Mouse (Mus musculus) intestine, embryonic 14.5 days (tissue): Measurements from ENCODE around the gene Gm13030. TPM values are rescaled to one million over a fixed set of nuclear protein-coding genes. Genes with fewer than 3 reads are reported as not detected.

Source experiments
- ATAC-seq: fragments of 200-750 bp; cut with Nextera tagmentation; replicated peaks from 2 replicates; pipeline ENCODE4 v1.8.0; 2017; ENCODE audit warnings: low read depth, moderate number of reproducible peaks, moderate TSS enrichment, moderate library complexity; ENCODE audit not compliant: low FRiP score, low TSS enrichment
- DNase-seq: peaks from one replicate; pipeline ENCODE4 v3.0.0-alpha.2; 2018; ENCODE audit warnings: low spot score
- H3K27ac ChIP-seq: fragments of 300-500 bp; sonication (generic); 2 replicates; pipeline ENCODE4 v1.5.1; 2014; ENCODE audit warnings: low read depth, mild to moderate bottlenecking, control low read depth
- H3K27me3 ChIP-seq: fragments of 300-500 bp; sonication (generic); replicated peaks from 2 replicates; pipeline ENCODE4 v1.6.1; 2014; ENCODE audit warnings: low read length, control low read depth; ENCODE audit not compliant: control insufficient read depth, insufficient read depth
- H3K36me3 ChIP-seq: fragments of 300-500 bp; sonication (generic); 2 replicates; pipeline ENCODE4 v1.6.1; 2014; ENCODE audit warnings: low read length, control low read depth; ENCODE audit not compliant: control insufficient read depth, insufficient read depth
- H3K4me1 ChIP-seq: fragments of 300-500 bp; sonication (generic); replicated peaks from 2 replicates; pipeline ENCODE4 v1.6.1; 2014; ENCODE audit warnings: low read length, control low read depth, mixed read lengths; ENCODE audit not compliant: control insufficient read depth, insufficient read depth
- H3K4me2 ChIP-seq: fragments of 300-500 bp; sonication (generic); 2 replicates; pipeline ENCODE4 v1.6.1; 2014; ENCODE audit warnings: low read length
- H3K4me3 ChIP-seq: fragments of 300-500 bp; sonication (generic); 2 replicates; pipeline ENCODE4 v1.5.1; 2014; ENCODE audit warnings: low read depth, low read length, control low read depth, mixed read lengths
- H3K9ac ChIP-seq: fragments of 300-500 bp; sonication (generic); 2 replicates; pipeline ENCODE4 v1.6.1; 2014; ENCODE audit warnings: mild to moderate bottlenecking, low read length
- H3K9me3 ChIP-seq: fragments of 300-500 bp; sonication (generic); 2 replicates; pipeline ENCODE4 v1.6.1; 2016; ENCODE audit warnings: low read length, control low read depth; ENCODE audit not compliant: control insufficient read depth
- WGBS: fragments of 180-500 bp; shearing (Covaris S2); extraction: QIAGEN DNeasy Blood & Tissue Kit; methylation state at CpG from one replicate; pipeline ENCODE4 v1.1.7; 2014; 5-methylcytosine and 5-hydroxymethylcytosine counted together
- polyA plus RNA-seq: library from polyadenylated mRNA; unstranded; fragments of >200 nt; fragmentation: Nextera tagmentation; extraction: Ambion mirVana; gene quantifications from 2 replicates; pipeline ENCODE4 v1.2.1, GENCODE M21; 2014

Gm13030 gene
- polyA plus RNA-seq: not detected in 2 replicates

DNA sequence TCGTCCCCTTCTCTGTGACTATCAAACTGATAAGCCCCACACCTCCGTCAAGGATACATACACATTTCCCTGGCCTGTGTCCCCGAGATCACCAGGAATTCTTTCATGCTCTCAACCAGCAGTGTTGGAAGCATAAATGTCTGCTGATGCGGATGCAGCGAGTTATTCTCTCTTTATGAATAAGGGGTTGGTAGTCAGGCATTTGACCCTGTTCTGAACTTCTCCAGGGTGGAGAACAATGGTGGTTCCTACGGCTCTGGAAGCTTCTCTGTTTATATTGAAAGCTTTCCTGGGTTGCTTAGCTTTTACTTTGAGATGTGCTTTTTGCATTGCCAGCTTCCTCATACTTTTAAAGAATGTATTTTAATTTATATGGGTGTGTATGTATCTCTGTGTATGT is at the start of gene Gm13030:
Gene Gm13030, minus strand, starts transcription at position 101 of the 400 bp plus-strand sequence.
- no peak within 1 kb of the TSS for H3K9ac ChIP-seq
- H3K4me2 ChIP-seq: no peak within 1 kb of the TSS
- ATAC-seq: no peak
- DNase-seq: no peak
- H3K4me3 ChIP-seq: no peak within 1 kb of the TSS
- no peaks in the 10 kb centered on the region for H3K9me3 ChIP-seq
- no peak within 1 kb of the TSS for H3K27ac ChIP-seq
- no peaks in the 10 kb centered on the region for H3K36me3 ChIP-seq
- H3K27me3 ChIP-seq: no peaks in the 10 kb centered on the region
- H3K4me1 ChIP-seq: no peaks in the 10 kb centered on the region
- 75% methylated on average over 6 of the region's 6 CpGs for WGBS

DNA sequence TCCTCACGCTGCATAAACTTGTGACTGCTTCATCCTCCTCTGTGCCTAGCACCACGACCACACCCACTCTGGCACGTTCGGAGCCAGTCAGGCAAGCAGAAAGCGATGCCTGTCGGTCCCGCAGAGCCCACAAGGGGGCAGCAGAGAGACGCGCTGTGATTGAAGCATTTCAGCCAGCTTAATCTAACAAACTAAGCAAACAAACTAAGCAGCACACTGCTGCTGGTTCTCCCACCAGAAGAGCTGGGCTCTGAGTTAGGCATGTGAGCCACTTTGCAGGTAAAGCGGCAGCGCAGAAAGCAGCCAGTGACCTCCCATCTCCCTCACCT is 48.3 kb upstream of the Gm13030 start:
- ATAC-seq (peak; percentile 81), DNase-seq (peak; percentile 100)
- Histone ChIP-seq H3K9me3 (no peaks in the 10 kb centered on the region), H3K27me3 (no peaks in the 10 kb centered on the region), H3K4me2 (peak overlapping the region; percentile 42), H3K9ac (no peak overlapping the region), H3K36me3 (no peaks in the 10 kb centered on the region), H3K4me3 (no peak overlapping the region), H3K27ac (no peak overlapping the region), H3K4me1 (no peaks in the 10 kb centered on the region; the same call in 1 of the 2 replicates)
- 1% methylated on average over 11 of the region's 11 CpGs for WGBS

DNA sequence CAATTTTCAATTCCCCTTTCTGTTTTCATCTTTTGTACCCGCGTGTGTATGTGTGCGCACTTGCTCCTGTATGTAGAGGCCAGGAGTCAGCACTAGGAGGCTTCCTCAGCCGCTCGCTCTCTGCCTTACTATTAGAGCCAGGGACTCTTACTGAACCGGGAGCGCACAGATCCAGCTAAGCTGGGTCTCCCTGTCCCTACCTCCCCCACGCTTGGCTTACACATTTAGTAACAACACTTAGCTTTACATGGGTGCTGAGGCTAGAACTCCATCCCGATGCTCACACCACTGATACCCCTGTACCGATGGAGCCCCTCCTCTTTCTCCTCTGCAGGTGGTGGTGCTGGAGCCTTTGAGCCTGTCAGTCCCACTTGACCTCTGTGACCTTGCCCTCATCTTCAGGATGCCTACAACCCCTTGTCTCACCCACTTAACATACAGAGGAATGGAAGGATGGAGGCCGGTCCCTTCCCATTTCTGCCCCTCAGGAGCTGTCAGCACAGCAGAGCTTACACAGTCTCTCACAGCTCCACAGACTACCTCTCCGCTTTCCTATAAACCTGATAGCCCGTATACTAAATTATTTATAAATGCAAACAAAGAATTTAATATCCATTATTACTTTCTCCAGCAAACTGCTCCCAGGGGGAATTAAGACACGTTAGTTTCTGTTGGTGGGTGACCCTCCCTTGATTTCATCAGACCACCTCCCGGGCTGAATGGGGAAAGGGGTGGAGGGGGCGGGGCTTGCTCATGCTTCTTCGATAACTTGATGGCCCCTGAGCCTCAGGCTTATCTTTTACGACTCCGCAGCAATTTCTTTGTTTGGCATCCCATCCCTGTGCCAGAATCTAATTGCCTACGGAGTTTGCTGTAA is 47.7 kb upstream of the Gm13030 start:
- H3K27me3 ChIP-seq: no peaks in the 10 kb centered on the region
- no peak overlapping the region for H3K27ac ChIP-seq
- WGBS: 37% methylated on average over 20 of the region's 20 CpGs
- H3K4me3 ChIP-seq: no peak overlapping the region
- no peaks in the 10 kb centered on the region for H3K9me3 ChIP-seq
- peak overlapping the region; percentile 42 for H3K4me2 ChIP-seq
- H3K4me1 ChIP-seq: no peaks in the 10 kb centered on the region; the same call in 1 of the 2 replicates
- ATAC-seq (peak; percentile 33; the same call in 1 of the 2 replicates), DNase-seq (no peak)
- H3K9ac ChIP-seq: no peak overlapping the region
- no peaks in the 10 kb centered on the region for H3K36me3 ChIP-seq

DNA sequence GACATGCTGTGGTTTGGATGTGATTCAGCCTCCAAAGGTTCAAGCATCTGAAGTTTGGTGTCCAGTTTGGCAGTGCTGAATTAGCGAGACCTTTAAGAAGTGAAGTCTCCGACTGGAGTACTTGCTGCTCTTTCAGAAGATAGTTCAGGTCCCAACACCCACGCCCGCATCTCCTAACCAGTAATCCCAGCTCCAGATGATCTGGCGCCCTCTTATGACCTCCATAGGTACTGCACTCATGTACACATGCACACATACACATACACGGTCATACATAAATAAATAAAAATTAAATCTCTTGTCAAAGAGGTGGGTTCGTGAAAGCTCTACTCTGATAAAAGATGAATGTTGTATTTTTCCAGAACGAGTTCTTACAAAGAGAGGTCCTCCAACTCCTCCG is 43.5 kb upstream of the Gm13030 start:
- H3K4me1 ChIP-seq: peaks cover under 1% of the 10 kb centered on the region; the same call in 1 of the 2 replicates
- H3K27ac ChIP-seq: no peak overlapping the region
- H3K9ac ChIP-seq: no peak overlapping the region
- H3K4me3 ChIP-seq: no peak overlapping the region
- H3K4me2 ChIP-seq: no peak overlapping the region
- no peaks in the 10 kb centered on the region for H3K36me3 ChIP-seq
- no peaks in the 10 kb centered on the region for H3K27me3 ChIP-seq
- no peak for ATAC-seq
- H3K9me3 ChIP-seq: no peaks in the 10 kb centered on the region
- no peak for DNase-seq
- 83% methylated on average over 9 of the region's 9 CpGs for WGBS

DNA sequence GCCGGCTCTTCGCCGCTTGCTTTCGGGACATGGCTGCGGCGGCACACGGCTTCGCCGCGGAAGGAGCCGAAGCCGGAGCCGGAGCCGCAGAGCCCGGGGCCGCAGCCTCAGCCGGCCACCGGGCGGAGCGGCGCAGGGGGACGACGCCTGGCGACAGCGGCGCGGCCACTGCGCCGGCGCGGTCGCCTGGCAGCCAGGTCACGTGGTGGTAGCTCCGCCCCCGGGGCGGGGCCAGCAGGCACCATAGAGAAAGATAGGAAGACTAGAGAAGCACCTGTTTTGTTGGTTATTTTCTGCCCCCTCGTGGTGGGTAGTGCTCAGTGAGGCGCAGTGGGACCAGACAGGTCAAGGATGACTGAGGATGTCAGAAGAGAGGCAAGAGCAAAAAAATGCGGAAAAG is 40.0 kb upstream of the Gm13030 start, which contains the start of gene Otud3:
Gene Otud3, minus strand, starts transcription at position 149 of the 400 bp plus-strand sequence.
- Histone ChIP-seq H3K4me2 (peak within 1 kb of the TSS; percentile 93), H3K9ac (peak within 1 kb of the TSS; percentile 73), H3K36me3 (peaks cover 6% of the 10 kb centered on the region; the same call in 1 of the 2 replicates), H3K27me3 (no peaks in the 10 kb centered on the region), H3K4me1 (peaks cover 2% of the 10 kb centered on the region; the same call in 1 of the 2 replicates), H3K27ac (peak within 1 kb of the TSS; percentile 47; the same call in 1 of the 2 replicates), H3K9me3 (no peaks in the 10 kb centered on the region), H3K4me3 (peak within 1 kb of the TSS; percentile 80)
- 1% methylated on average over 39 of the region's 39 CpGs for WGBS
- ATAC-seq (peak; percentile 88), DNase-seq (peak; percentile 97)

DNA sequence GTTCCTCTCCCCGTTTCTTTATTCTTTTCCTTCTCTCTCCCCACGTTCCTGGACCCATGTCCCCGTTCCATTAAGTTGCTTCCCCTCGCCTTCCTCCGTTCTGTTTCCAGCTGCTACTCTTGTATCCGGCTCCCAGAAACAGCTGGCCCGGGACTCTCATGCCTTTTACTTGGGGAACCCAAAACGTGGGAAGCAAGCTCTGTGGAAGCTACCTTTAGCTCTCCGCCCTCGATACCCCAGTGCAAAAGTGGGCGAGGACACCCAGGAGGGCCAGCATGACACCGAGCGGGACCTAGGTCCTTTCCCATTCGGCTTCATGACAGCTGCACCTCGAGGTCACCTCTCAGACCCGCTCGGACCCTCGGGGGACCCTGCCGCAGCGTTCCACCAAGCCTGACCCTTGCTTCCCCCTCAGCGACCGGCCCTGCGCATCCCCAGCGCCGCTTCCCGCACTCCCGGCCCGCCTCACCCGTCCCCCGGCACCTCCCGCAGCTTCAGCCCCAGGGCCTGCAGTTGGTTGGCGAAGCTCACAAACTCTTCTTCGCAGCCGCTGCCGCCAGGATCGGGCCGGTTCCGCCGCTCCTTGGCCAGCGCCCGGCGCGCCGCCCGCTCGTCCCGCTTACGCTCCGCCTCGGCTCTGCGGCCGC is 39.5 kb upstream of the Gm13030 start:
- under 1% methylated on average over 50 of the region's 52 CpGs for WGBS
- DNase-seq (peak; percentile 76), ATAC-seq (peak; percentile 60)
- Histone ChIP-seq H3K4me1 (peaks cover 2% of the 10 kb centered on the region; the same call in 1 of the 2 replicates), H3K27ac (peak overlapping the region; percentile 47; the same call in 1 of the 2 replicates), H3K9ac (peak overlapping the region; percentile 73), H3K9me3 (no peaks in the 10 kb centered on the region), H3K4me2 (peak overlapping the region; percentile 93), H3K36me3 (peaks cover 9% of the 10 kb centered on the region; the same call in 1 of the 2 replicates), H3K27me3 (no peaks in the 10 kb centered on the region), H3K4me3 (peak overlapping the region; percentile 80)

DNA sequence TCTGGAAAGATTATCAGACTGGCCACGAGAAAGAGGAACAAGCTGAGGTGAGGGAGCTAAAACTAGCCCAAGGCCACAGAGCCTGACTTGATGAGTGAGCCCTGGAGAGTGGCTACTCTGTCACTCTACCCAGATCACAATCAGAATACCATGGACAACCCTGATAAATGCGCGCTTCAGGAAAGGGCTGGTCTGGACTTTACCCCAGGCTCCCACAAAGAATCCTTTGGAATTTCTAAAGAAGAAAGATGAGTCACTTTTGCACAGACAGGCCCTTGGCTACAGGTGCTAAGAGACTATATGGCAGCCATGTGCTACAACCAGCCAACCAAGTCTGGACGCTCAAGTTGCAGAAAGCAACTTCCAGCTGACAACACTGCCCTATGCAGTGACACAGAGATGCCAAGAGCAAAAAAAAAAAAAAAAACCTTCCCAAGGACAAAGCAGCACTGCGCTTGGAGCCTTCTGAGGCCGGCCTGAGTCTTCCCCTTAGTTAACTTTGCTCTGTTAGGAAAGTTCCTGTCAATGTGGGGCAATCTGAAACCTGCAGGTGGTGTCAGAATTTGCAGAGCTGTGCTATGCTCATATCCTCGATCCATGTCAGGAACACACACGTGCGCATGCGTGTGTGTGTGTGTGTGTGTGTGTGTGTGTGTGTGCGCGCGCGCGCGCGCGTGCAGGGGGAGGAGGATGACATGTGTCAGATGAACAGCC is 32.0 kb upstream of the Gm13030 start:
- H3K36me3 ChIP-seq: peaks cover 74% of the 10 kb centered on the region
- H3K27me3 ChIP-seq: no peaks in the 10 kb centered on the region
- ATAC-seq: no peak
- H3K4me1 ChIP-seq: no peaks in the 10 kb centered on the region
- H3K9me3 ChIP-seq: no peaks in the 10 kb centered on the region
- WGBS: 92% methylated on average over 18 of the region's 18 CpGs
- H3K4me3 ChIP-seq: no peak overlapping the region
- H3K9ac ChIP-seq: no peak overlapping the region
- no peak overlapping the region for H3K4me2 ChIP-seq
- no peak overlapping the region for H3K27ac ChIP-seq
- no peak for DNase-seq

DNA sequence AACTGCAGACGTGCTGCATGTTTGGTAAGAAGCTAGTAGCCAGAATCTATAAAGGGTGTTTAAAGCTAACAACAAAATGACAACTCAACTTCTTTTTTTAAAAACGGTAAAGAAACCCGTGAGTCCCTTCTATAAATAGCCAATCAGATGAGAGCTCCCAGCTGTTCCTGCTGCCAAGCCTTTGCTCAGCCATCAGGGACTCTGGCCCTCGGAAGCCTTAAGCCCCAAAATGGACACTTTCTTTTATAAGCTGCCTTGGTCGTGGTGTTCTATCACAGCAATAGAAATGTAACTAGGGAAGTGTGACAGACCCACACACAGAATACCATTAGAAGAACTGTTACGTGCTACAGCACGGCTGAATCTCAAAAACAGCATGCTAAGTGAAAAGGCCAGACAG is 25.6 kb upstream of the Gm13030 start:
- Histone ChIP-seq H3K36me3 (peaks cover 74% of the 10 kb centered on the region), H3K4me3 (no peak overlapping the region), H3K27ac (no peak overlapping the region), H3K9ac (no peak overlapping the region), H3K27me3 (no peaks in the 10 kb centered on the region), H3K4me1 (no peaks in the 10 kb centered on the region), H3K9me3 (no peaks in the 10 kb centered on the region), H3K4me2 (no peak overlapping the region)
- WGBS: 67% methylated on average over 7 of the region's 7 CpGs
- DNase-seq (no peak), ATAC-seq (no peak)
